Mouse (Mus musculus): Measurements from ENCODE around the gene Slc39a1.
A peak's percentile ranks its signal among the peaks of the same experiment; 100 is the strongest.
"Not testable (repeated sequence)": the region's sequence is repeated elsewhere in the genome, so short reads cannot be mapped to it uniquely, and the experiment has no call there.

Gene Slc39a1

DNA sequence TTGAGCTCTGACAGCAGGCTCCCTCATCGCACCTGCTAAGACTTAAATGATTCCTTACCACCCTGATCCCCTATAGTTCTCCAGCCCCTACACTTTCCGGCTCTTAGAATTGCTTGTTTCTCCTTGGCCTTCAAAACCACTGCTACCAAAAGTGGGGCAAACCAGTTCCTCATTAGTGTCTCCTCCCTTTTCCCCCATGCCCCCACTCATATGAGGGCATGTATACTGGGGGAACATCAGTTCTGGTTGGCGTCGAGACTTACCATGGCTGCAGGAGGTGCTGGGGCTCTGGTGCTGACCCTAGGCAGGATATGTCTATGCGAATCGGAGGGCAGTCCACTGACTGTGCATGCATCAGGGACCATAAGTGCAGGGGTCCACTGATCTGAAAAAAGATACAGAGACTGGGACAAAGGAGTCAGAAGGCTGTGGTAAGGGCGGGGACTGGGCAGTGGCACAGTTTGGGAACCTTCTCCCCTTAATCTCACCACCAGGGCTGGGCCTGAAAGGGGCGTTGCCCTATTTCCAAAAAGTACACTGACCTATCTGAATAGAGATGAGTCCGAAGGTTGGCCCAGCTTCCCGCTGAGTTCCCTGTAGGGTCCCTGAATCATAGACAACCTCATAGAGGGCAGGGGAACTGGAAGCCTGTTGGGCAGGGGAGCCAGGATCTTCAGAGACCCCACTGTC is 6.2 kb upstream of the Slc39a1 start:
- DNase-seq (ENCODE audit: low read depth, low spot score), result no peak

DNA sequence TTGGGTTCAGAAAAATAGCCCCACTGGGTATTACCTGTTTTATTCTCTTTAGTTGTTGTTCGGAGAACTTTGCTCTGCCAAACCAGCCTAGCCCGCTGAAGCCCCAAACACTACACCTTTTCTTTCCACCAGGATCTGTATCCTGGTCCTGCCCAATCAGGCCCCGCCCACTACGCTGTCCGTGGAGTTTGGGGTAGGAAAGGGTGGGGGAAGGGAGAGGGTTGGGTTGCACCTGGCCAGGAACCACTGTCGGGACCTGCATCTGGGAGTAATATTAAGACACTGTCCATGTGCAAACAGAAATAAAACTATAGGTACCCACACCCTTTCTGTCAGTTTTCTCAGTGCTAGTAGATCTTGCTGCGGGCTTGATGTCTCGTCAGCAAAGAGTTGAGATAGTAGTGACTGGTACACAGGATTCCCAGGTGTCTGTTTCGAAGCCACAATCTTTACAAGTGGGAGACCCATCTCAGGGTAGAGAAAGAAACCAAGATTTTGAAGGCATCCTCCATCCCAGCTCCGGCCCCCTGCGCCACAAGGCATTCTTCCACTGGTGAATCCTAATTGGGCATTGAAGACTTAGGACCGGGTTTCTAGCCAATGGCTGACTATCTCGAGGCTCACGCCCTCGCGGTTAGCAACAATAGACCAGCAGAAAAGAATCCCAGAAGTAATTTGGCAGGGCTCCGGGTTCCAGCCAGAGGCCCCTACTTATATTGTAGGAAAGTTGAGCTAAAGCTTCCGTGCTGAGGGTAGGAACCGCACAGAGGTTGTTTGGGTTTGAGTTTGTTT is 4.8 kb upstream of the Slc39a1 start, which contains the start of gene Creb3l4:
Gene Creb3l4, minus strand, starts transcription at position 529 of the 792 bp plus-strand sequence.
- peak; percentile 92 for DNase-seq (ENCODE audit: low read depth, low spot score)

GRCm38 (mm10) chr3:90245406-90245805 is 2.6 kb upstream of the Slc39a1 start:
- DNase-seq (ENCODE audit: low read depth, low spot score), result no peak

DNA sequence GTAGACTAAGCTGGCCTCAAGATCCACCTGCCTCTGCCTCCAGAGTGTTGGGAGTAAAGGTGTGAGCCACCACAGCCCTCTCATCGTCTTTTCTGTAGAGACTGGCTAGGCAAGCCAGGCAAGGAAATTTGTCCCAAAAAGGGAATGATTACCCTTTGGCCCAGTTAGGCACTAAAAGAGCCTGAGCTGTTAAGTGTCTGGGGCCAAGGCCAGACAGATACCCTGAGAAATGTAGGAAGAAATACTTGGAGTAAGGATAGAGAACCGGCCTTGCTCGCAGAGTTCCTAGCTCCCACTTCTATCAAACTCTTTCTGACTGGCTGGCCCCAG is 377 bp upstream of the Slc39a1 start:
- no peak for DNase-seq (ENCODE audit: low read depth, low spot score)

- no peak for DNase-seq (ENCODE audit: low read depth, low spot score)
These were observed 751 bp downstream of the Slc39a1 start for GRCm38 (mm10) chr3:90248746-90249100.

DNA sequence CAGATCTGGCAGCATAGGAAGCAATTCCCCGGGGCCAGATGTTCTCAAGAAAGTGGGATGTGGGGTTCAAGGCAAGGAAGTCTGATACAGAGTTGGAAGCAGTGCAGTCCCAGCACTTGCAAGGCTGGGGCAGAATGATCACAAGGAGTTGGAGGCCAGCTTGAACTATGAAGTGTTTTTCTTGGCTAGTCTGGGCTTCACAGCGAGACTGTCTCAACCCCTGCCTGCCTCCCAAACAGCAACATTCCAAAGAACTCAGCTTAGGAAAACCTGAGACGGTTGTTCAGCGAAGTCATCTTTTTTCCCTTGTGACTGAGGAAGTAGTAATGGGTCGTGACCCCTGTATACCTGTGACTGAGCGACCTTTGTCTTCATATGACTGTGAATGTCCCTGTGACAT is 2.8 kb downstream of the Slc39a1 start:
- DNase-seq (ENCODE audit: low read depth, low spot score), result no peak

GRCm38 (mm10) chr3:90251731-90252226 is 3.8 kb downstream of the Slc39a1 start:
- not testable (repeated sequence) for DNase-seq (ENCODE audit: low read depth, low spot score)

DNA sequence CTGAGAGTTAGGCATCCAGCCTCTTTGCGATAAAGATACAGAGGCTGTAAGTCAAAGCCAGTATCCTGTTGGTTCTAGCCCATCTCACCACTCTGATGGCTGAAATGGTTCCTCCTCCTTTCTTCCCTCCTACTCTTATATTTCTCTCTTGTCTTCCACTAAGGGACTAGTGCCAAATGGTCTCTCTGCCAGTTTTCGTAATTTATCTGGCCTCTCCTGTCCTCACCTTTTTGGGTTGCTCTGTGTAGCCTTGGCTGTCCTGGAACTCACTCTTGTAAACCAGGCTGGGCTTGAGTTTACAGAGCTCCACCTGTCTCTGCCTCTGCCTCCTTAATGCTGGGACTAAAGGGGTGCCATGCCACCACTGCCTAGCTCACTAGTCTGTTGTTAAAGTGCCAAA is 4.7 kb downstream of the Slc39a1 start:
- DNase-seq (ENCODE audit: low read depth, low spot score), result not testable (repeated sequence)

DNA sequence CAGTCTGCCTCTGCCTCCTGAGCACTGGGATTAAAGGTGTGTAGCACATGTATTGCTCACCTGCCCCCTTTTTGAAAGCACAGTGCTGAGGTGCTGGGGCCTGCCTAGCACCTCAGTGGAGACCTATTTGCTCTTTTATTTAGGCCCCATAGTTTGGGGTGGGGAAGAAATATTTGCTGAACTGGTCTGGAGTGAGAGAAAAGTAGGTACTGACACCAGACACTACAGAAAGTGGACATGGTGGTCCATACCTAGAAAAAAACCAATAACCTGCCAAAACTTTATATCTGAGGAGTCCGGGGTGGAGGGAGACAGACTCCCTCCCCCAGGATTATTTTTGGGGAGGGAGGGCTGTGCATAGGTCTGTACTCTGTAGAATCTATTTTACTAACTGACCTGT is 5.2 kb downstream of the Slc39a1 start:
- DNase-seq (ENCODE audit: low read depth, low spot score), result not testable (repeated sequence)

DNA sequence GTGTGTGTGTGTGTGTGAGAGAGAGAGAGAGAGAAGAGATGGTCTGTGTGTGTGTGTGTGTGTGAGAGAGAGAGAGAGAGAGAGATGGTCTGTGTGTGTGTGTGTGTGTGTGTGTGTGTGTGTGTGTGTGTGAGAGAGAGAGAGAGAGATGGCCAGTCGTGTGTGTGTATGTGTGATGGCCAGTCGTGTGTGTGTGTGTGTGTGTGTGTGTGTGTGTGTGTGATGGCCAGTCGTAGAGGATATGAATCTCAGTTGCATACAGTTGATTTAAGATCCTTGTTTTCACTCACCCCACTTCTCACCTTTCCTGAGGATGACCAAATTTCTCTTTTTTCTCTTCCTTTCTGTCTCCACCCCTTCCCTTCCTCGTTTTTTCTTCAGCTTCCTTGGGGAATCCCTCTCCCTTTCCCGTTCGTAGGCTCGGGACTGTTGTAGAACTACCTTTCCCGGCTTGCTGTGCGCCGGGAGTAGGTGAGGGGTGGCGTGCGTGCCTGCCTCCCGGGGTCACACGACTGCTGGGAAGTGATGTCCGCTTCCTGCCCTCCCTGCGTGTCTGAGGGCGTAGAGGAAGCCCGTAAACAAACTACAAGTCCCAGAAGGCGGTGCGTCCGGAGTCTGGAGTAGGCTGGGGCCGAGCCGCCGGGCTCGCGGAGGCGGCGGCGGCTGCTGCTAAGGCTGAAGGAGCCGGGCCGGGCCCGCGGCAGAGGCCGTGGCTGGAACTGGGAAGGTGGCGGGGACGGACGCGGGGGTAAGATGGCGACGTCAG is 5.9 kb downstream of the Slc39a1 start, which contains the start of gene Crtc2:
Gene Crtc2, plus strand, starts transcription at position 511 of the 766 bp plus-strand sequence.
- peak; percentile 98 for DNase-seq (ENCODE audit: low read depth, low spot score)

DNA sequence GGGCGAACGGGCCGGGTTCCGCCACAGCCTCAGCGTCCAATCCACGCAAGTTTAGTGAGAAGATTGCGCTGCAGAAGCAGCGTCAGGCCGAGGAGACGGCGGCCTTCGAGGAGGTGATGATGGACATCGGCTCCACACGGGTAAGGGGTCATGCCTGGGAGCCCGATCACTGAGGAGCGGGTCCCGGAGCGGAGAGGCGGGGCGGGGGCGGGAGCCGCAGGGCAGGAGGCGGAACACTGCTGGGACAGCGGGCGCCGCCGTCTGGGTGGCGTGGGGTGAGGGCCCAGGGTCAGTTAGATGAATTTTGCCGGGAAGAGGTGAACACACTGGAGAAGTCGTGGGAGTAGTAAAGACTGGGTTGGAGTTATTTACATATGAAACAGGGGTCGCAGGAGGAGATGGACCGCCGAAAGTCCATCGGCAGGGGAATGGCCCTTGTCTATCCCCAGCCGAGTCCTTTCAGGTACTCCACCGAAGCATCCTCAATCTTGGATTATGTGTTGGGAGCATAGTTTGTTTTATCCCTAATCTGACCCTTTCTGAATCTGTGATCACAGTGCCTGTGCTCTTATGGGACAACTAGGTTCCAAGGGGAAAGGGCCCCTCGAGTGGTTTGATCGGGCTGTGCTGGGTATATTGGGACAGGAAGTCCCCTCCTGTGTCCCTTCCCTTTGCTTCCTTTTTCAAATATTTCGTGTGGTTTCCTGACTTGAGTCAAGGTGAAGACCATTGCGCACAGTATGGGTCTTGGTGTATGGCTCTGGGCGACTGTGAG is 6.6 kb downstream of the Slc39a1 start:
- DNase-seq (ENCODE audit: low read depth, low spot score), result peak; percentile 49

GRCm38 (mm10) chr3:90255194-90255565 is 7.2 kb downstream of the Slc39a1 start:
- DNase-seq (ENCODE audit: low read depth, low spot score), result peak; percentile 28

GRCm38 (mm10) chr3:90255784-90256353 is 7.9 kb downstream of the Slc39a1 start:
- no peak for DNase-seq (ENCODE audit: low read depth, low spot score)

- no peak for DNase-seq (ENCODE audit: low read depth, low spot score)
These were observed 9.0 kb downstream of the Slc39a1 start for GRCm38 (mm10) chr3:90256731-90257530.

GRCm38 (mm10) chr3:90258521-90258920 is 10.5 kb downstream of the Slc39a1 start:
- DNase-seq (ENCODE audit: low read depth, low spot score), result no peak

DNA sequence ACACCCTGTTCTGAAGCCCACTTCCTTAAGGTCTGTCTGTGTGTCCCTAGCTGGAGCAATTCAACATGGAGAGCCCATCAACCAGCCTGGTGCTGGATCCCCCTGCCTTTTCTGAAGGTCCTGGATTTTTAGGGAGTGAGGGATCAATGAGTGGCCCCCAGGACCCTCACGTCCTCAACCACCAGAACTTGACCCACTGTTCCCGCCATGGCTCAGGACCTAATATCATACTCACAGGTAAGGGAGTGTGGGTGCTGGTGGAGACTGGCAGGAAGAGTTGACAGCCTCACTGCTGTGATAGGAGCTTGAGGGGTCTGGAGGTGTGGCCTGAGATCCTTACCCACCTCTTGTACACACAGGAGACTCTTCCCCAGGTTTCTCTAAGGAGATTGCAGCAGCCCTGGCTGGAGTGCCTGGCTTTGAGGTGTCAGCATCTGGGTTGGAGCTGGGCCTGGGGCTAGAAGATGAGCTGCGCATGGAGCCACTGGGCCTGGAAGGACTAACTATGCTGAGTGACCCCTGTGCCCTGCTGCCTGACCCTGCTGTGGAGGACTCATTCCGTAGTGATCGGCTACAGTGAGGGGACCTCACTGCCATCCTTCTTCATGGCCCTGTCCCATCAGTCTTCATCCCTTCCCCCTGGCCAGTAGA is 15.3 kb downstream of the Slc39a1 start:
- DNase-seq (ENCODE audit: low read depth, low spot score), result no peak

DNA sequence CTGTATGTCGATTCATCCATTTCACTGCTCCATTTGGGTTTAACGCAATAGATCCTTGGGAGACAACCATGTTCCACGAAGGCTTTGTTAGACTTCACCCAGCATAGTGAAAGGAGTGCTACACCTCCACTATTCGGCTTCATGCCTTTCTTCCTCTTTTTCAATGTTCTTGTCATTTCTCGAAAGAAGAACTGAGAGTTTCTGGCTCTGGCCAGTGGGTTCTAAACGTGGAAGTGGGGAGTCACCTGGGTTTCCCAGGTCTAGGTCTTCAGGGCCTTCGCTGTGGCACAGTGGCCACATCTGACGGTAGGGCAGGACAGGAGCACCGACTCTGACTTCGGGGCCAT is 16.7 kb downstream of the Slc39a1 start:
- DNase-seq (ENCODE audit: low read depth, low spot score), result no peak

- DNase-seq (ENCODE audit: low read depth, low spot score), result peak; percentile 92
These were observed 17.3 kb downstream of the Slc39a1 start, which contains the start of gene Dennd4b for GRCm38 (mm10) chr3:90265034-90265931. Dennd4b (plus strand) TSS chr3:90265185.

All from R1 (cell line).